Mouse (Mus musculus): Measurements from ENCODE around the gene Ahdc1. TPM values are rescaled to one million over a fixed set of nuclear protein-coding genes. Genes with fewer than 3 reads are reported as not detected.

The Ahdc1 gene
- total and polyA plus RNA-seq, 3 experiments: 2.5 to 8.8 TPM; not detected in 1

DNA sequence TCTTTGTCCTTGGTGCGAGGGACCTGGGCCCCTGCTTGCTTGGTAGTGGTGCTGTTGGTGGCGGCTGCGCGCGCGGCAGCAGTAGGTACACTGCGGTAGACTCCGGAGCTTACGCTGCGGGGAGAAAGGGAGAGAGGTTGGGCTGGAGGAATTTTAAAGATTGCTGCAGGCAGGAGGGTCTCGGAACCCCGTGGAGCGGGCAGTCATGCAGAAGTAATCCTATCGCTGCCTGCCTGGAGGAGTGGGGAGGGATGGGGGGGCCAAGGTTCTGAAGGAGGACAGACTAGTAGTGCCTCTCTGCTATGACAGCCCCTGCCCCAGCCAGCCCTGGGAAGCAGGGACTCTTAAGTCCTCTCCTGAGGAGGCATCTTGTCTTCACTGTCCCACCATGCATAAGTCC, 11.2 kb downstream of the Ahdc1 start:
- Histone ChIP-seq H3K9me3 (replicated peaks; ENCODE audit: insufficient read depth, low read length) (no peaks in the 10 kb centered on the region), H3K9ac (ENCODE audit: control insufficient read depth, low read depth, low read length, poor library complexity, severe bottlenecking) (no peak overlapping the region), H3K27ac (ENCODE audit: control insufficient read depth, low read depth, low read length) (no peak overlapping the region), H3K36me3 (ENCODE audit: control insufficient read depth in 1 of 2, insufficient read depth in 2 of 2, low read length in 2 of 2) (peaks cover 0 to 1% of the 10 kb centered on the region in 2 experiments; a peak in 1 of 4 replicates), H3K79me2 (ENCODE audit: control insufficient read depth, insufficient read depth, low read length, poor library complexity) (no peaks in the 10 kb centered on the region), H3K4me3 (ENCODE audit: control insufficient read depth in 1 of 2, insufficient read depth in 1 of 2, low read depth in 2 of 2, low read length in 2 of 2) (no peak overlapping the region), H3K4me1 (ENCODE audit: control insufficient read depth in 1 of 2, insufficient read depth in 2 of 2, low read length in 2 of 2) (peaks cover 0 to 2% of the 10 kb centered on the region in 2 experiments; a peak in 1 of 4 replicates), H3K27me3 (ENCODE audit: control insufficient read depth in 1 of 2, insufficient read depth in 2 of 2, low read length in 2 of 2) (no peaks in the 10 kb centered on the region)
- TF ChIP-seq TCF12 (IDR thresholded peaks at IDR 0.05; ENCODE audit: low read depth, low read length) (no peak), POLR2AphosphoS5 (IDR thresholded peaks at IDR 0.05; ENCODE audit: borderline replicate concordance, low read depth, low read length) (no peak), GABPA (IDR thresholded peaks at IDR 0.05; ENCODE audit: low read depth, low read length) (no peak), MEF2A (IDR thresholded peaks at IDR 0.05; ENCODE audit: extremely low read depth, insufficient replicate concordance, low read depth, low read length, poor library complexity, severe bottlenecking) (no peak), SIN3A (IDR thresholded peaks at IDR 0.05; ENCODE audit: low read length) (no peak), KAT2A (conservative IDR thresholded peaks at IDR 0.05; ENCODE audit: low read depth, low read length) (no peak), MYC (IDR thresholded peaks at IDR 0.05; ENCODE audit: low read depth, low read length) (no peak)
- DNase-seq (ENCODE audit: low read depth, low spot score): no peak

DNA sequence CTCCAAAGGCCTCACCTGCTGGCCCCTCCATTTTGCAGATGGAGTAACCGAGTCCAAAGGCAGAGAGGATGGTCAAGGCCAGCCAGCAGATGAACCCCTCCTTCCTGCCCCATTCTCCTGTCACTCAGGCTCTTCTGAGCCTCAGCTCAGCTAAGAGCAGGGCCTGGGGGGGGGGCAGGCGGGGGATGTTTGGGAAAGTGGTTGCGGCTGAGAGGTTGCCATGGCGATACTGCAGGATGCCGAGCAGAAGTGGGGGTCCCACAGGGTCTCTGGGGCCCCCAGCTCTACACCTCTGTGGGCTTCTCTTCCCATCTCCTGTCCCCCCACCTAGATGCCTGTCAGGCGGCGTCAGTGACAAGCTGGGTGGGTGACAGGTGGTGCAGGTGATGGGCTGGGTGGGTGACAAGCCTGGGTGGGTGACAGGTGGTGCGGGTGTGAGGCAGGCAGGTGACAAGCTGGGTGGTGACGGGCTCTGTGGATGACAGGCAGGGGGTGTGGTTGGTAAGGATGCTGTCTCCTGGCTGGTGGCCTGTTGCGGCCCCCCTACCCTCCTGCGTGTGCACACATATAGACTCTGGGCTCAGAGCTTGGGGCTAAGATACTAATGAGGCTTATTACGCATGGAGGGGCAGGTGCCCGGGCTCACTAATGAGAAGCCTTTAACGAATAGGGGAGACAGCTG, 12.0 kb downstream of the Ahdc1 start:
- H3K27me3 ChIP-seq (ENCODE audit: control insufficient read depth in 1 of 2, insufficient read depth in 2 of 2, low read length in 2 of 2): no peaks in the 10 kb centered on the region
- H3K9me3 ChIP-seq (replicated peaks; ENCODE audit: insufficient read depth, low read length): no peaks in the 10 kb centered on the region
- H3K4me3 ChIP-seq (ENCODE audit: control insufficient read depth in 1 of 2, insufficient read depth in 1 of 2, low read depth in 2 of 2, low read length in 2 of 2): no peak overlapping the region
- TF ChIP-seq ZMIZ1 (IDR thresholded peaks at IDR 0.05; ENCODE audit: low read depth, low read length) (no peak), CHD1 (IDR thresholded peaks at IDR 0.05; ENCODE audit: low read depth, low read length) (no peak), TBP (IDR thresholded peaks at IDR 0.05; ENCODE audit: low read depth, low read length) (no peak), POLR2AphosphoS2 (IDR thresholded peaks at IDR 0.05; ENCODE audit: low read length) (no peak), ZC3H11A (IDR thresholded peaks at IDR 0.05; ENCODE audit: low read depth, low read length) (no peak), CTCF (IDR thresholded peaks at IDR 0.05 in 2 of 3, conservative IDR thresholded peaks at IDR 0.05 in 1 of 3; ENCODE audit: control insufficient read depth in 1 of 3, insufficient read depth in 1 of 3, low read depth in 2 of 3, low read length in 3 of 3, poor library complexity in 1 of 3, severe bottlenecking in 1 of 3) (no peak)
- H3K27ac ChIP-seq (ENCODE audit: control insufficient read depth, low read depth, low read length): no peak overlapping the region
- peaks cover 0 to 3% of the 10 kb centered on the region in 2 experiments; a peak in 1 of 4 replicates for H3K4me1 ChIP-seq (ENCODE audit: control insufficient read depth in 1 of 2, insufficient read depth in 2 of 2, low read length in 2 of 2)
- no peaks in the 10 kb centered on the region for H3K79me2 ChIP-seq (ENCODE audit: control insufficient read depth, insufficient read depth, low read length, poor library complexity)
- no peaks in the 10 kb centered on the region for H3K36me3 ChIP-seq (ENCODE audit: control insufficient read depth in 1 of 2, insufficient read depth in 2 of 2, low read length in 2 of 2)
- H3K9ac ChIP-seq (ENCODE audit: control insufficient read depth, low read depth, low read length, poor library complexity, severe bottlenecking): no peak overlapping the region
- DNase-seq (ENCODE audit: low read depth, low spot score): no peak

DNA sequence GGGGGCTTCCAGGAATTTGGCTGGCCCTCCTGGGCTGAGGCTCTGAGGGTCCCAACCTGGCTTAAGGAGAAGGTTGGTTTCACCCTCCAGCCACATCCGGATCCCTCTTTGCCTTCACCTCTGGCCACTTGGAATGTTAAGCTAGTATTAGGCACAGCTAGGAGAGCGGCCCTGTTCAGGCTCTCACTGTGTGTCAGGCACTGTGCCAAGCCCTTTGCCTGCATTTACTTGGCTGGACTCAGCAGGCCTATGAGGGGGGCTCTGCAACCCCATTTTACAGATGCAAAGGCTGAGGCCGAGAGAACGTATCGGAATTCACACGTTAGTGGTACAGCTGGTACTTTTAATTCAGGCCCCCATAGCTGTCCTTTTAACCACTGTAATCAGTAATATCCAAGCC, 12.6 kb downstream of the Ahdc1 start:
- no peaks in the 10 kb centered on the region for H3K27me3 ChIP-seq (ENCODE audit: control insufficient read depth in 1 of 2, insufficient read depth in 2 of 2, low read length in 2 of 2)
- no peak for TF ChIP-seq POLR2AphosphoS2 (IDR thresholded peaks at IDR 0.05; ENCODE audit: low read length)
- no peak for TF ChIP-seq ZNF384 (IDR thresholded peaks at IDR 0.05; ENCODE audit: low read depth, low read length)
- no peak for TF ChIP-seq GABPA (IDR thresholded peaks at IDR 0.05; ENCODE audit: low read depth, low read length)
- TF ChIP-seq CHD2 (IDR thresholded peaks at IDR 0.05; ENCODE audit: low read length): no peak
- no peak for TF ChIP-seq USF2 (IDR thresholded peaks at IDR 0.05; ENCODE audit: borderline replicate concordance in 1 of 2, insufficient read depth in 1 of 2, low read depth in 1 of 2, low read length in 2 of 2)
- no peak for TF ChIP-seq RCOR1 (IDR thresholded peaks at IDR 0.05; ENCODE audit: low read depth, low read length)
- no peak for TF ChIP-seq E2F4 (IDR thresholded peaks at IDR 0.05; ENCODE audit: borderline replicate concordance, low read depth, low read length)
- no peak for TF ChIP-seq MAFK (IDR thresholded peaks at IDR 0.05; ENCODE audit: borderline replicate concordance, low read depth, low read length)
- no peak for TF ChIP-seq EP300 (IDR thresholded peaks at IDR 0.05; ENCODE audit: low read depth in 1 of 2, low read length in 2 of 2)
- no peak for TF ChIP-seq POLR2A (IDR thresholded peaks at IDR 0.05; ENCODE audit: control insufficient read depth in 1 of 2, insufficient read depth in 1 of 2, low read depth in 1 of 2, low read length in 2 of 2, poor library complexity in 1 of 2)
- no peak overlapping the region for H3K27ac ChIP-seq (ENCODE audit: control insufficient read depth, low read depth, low read length)
- H3K36me3 ChIP-seq (ENCODE audit: control insufficient read depth in 1 of 2, insufficient read depth in 2 of 2, low read length in 2 of 2): no peaks in the 10 kb centered on the region; a peak in 1 of 4 replicates
- H3K4me1 ChIP-seq (ENCODE audit: control insufficient read depth in 1 of 2, insufficient read depth in 2 of 2, low read length in 2 of 2): peaks cover 0 to 7% of the 10 kb centered on the region in 2 experiments; a peak in 2 of 4 replicates
- no peak for DNase-seq (ENCODE audit: low read depth, low spot score)
- no peak overlapping the region for H3K4me3 ChIP-seq (ENCODE audit: control insufficient read depth in 1 of 2, insufficient read depth in 1 of 2, low read depth in 2 of 2, low read length in 2 of 2)
- H3K9ac ChIP-seq (ENCODE audit: control insufficient read depth, low read depth, low read length, poor library complexity, severe bottlenecking): no peak overlapping the region
- no peaks in the 10 kb centered on the region for H3K79me2 ChIP-seq (ENCODE audit: control insufficient read depth, insufficient read depth, low read length, poor library complexity)
- H3K9me3 ChIP-seq (replicated peaks; ENCODE audit: insufficient read depth, low read length): no peaks in the 10 kb centered on the region

Data from MEL (cell line).